Mouse (Mus musculus) liver, embryonic 16.5 days (tissue): ENCODE measurements around the gene Kif22. TPM values are rescaled to one million over a fixed set of nuclear protein-coding genes. Genes with fewer than 3 reads are reported as not detected.

Source experiments
- ATAC-seq: fragments of 200-750 bp; cut with Nextera tagmentation; 2 replicates; pipeline ENCODE4 v1.8.0; 2017; ENCODE audit warnings: low read depth, mild to moderate bottlenecking, moderate number of reproducible peaks, moderate library complexity
- H3K27ac ChIP-seq: fragments of 300-500 bp; sonication (generic); 2 replicates; pipeline ENCODE4 v1.5.1; 2014; ENCODE audit warnings: mild to moderate bottlenecking, low read length
- H3K27me3 ChIP-seq: fragments of 300-500 bp; sonication (generic); 2 replicates; pipeline ENCODE4 v1.6.1; 2014; ENCODE audit warnings: low read depth, low read length, mixed read lengths; ENCODE audit not compliant: control insufficient read depth, insufficient read depth
- H3K36me3 ChIP-seq: fragments of 300-500 bp; sonication (generic); 2 replicates; pipeline ENCODE4 v1.6.1; 2014; ENCODE audit warnings: mild to moderate bottlenecking; ENCODE audit not compliant: control insufficient read depth, insufficient read depth
- H3K4me1 ChIP-seq: fragments of 300-500 bp; sonication (generic); 2 replicates; pipeline ENCODE4 v1.6.1; 2014; ENCODE audit warnings: low read depth, low read length, mixed read lengths; ENCODE audit not compliant: control insufficient read depth
- H3K4me2 ChIP-seq: fragments of 300-500 bp; sonication (generic); 2 replicates; pipeline ENCODE4 v1.6.1; 2014; ENCODE audit warnings: low read depth, low read length, mixed read lengths
- H3K4me3 ChIP-seq: fragments of 300-500 bp; sonication (generic); 2 replicates; pipeline ENCODE4 v1.5.1; 2014; ENCODE audit warnings: low read depth, mild to moderate bottlenecking, low read length
- H3K9ac ChIP-seq: fragments of 300-500 bp; sonication (generic); 2 replicates; pipeline ENCODE4 v1.6.1; 2014; ENCODE audit warnings: low read depth, low read length
- H3K9me3 ChIP-seq: fragments of 300-500 bp; sonication (generic); replicated peaks from 2 replicates; pipeline ENCODE4 v1.6.1; 2016; ENCODE audit warnings: low read length; ENCODE audit not compliant: control insufficient read depth
- WGBS: fragments of 180-500 bp; shearing (Covaris S2); extraction: QIAGEN DNeasy Blood & Tissue Kit; methylation state at CpG from one replicate; pipeline ENCODE4 v1.1.7; 2014; ENCODE audit not compliant: insufficient replicate concordance; 5-methylcytosine and 5-hydroxymethylcytosine counted together
- polyA plus RNA-seq: library from polyadenylated mRNA; unstranded; fragments of >200 nt; fragmentation: Nextera tagmentation; extraction: Ambion mirVana; gene quantifications from 2 replicates; pipeline ENCODE4 v1.2.1, GENCODE M21; 2015

Gene Kif22
- polyA plus RNA-seq, 1 experiment from 2014 or later, result 103 TPM

- peaks cover 49% of the 10 kb centered on the region for H3K36me3 ChIP-seq
- no peak for ATAC-seq
- H3K4me2 ChIP-seq, result peak overlapping the region; percentile 97
- H3K9ac ChIP-seq, result peak overlapping the region; percentile 98
- 0% methylated on average over 49 of the region's 65 CpGs for WGBS
- H3K9me3 ChIP-seq, result no peaks in the 10 kb centered on the region
- H3K27ac ChIP-seq, result peak overlapping the region; percentile 97
- H3K27me3 ChIP-seq, result no peaks in the 10 kb centered on the region
- peak overlapping the region; percentile 92 for H3K4me3 ChIP-seq
- peaks cover 58% of the 10 kb centered on the region for H3K4me1 ChIP-seq
Observed at GRCm38 (mm10) chr7:127025556-127026160, 16.6 kb downstream of the Kif22 start.

- no peaks in the 10 kb centered on the region for H3K9me3 ChIP-seq
- peak overlapping the region; percentile 92 for H3K4me3 ChIP-seq
- H3K4me2 ChIP-seq, result peak overlapping the region; percentile 97
- H3K27ac ChIP-seq, result peak overlapping the region; percentile 97
- peak overlapping the region; percentile 98 for H3K9ac ChIP-seq
- no peaks in the 10 kb centered on the region for H3K27me3 ChIP-seq
- H3K4me1 ChIP-seq, result peaks cover 56% of the 10 kb centered on the region
- under 1% methylated on average over 30 of the region's 30 CpGs for WGBS
- peaks cover 42% of the 10 kb centered on the region for H3K36me3 ChIP-seq
- ATAC-seq, result peak; percentile 20
Observed at GRCm38 (mm10) chr7:127024755-127025555, 17.3 kb downstream of the Kif22 start.

GRCm38 (mm10) chr7:127023896-127024690, 18.2 kb downstream of the Kif22 start:
- peaks cover 33% of the 10 kb centered on the region for H3K36me3 ChIP-seq
- no peaks in the 10 kb centered on the region for H3K27me3 ChIP-seq
- peak overlapping the region; percentile 98 for H3K9ac ChIP-seq
- peak overlapping the region; percentile 92 for H3K4me3 ChIP-seq
- WGBS, result 13% methylated on average over 19 of the region's 19 CpGs
- peaks cover 56% of the 10 kb centered on the region for H3K4me1 ChIP-seq
- H3K27ac ChIP-seq, result peak overlapping the region; percentile 97
- ATAC-seq, result no peak
- H3K4me2 ChIP-seq, result peak overlapping the region; percentile 97
- no peaks in the 10 kb centered on the region for H3K9me3 ChIP-seq

- no peak overlapping the region for H3K27ac ChIP-seq
Observed at GRCm38 (mm10) chr7:127023272-127023691, 19.0 kb downstream of the Kif22 start.

GRCm38 (mm10) chr7:127022528-127023271, 19.6 kb downstream of the Kif22 start:
- 90% methylated on average over 7 of the region's 7 CpGs for WGBS
- Histone ChIP-seq H3K9ac (no peak overlapping the region), H3K4me3 (no peak overlapping the region; the same call in 1 of the 2 replicates), H3K4me1 (peaks cover 54% of the 10 kb centered on the region), H3K36me3 (peaks cover 19% of the 10 kb centered on the region), H3K27me3 (no peaks in the 10 kb centered on the region), H3K27ac (0 out of 2 replicates have a peak overlapping the region, but pooled peaks have one; percentile 1), H3K9me3 (no peaks in the 10 kb centered on the region), H3K4me2 (no peak overlapping the region)
- ATAC-seq, result no peak

More at GRCm38 (mm10) chr7:127023272-127023691, 19.0 kb downstream of the Kif22 start:
- H3K4me3 ChIP-seq, result peak overlapping the region; percentile 28
- WGBS, result 86% methylated on average over 13 of the region's 13 CpGs
- no peaks in the 10 kb centered on the region for H3K9me3 ChIP-seq
- peaks cover 25% of the 10 kb centered on the region for H3K36me3 ChIP-seq
- peaks cover 54% of the 10 kb centered on the region for H3K4me1 ChIP-seq
- H3K27me3 ChIP-seq, result no peaks in the 10 kb centered on the region
- H3K9ac ChIP-seq, result peak overlapping the region; percentile 26; the same call in 1 of the 2 replicates
- peak overlapping the region; percentile 97 for H3K4me2 ChIP-seq
- no peak for ATAC-seq

- no peak overlapping the region for H3K4me3 ChIP-seq
- H3K9ac ChIP-seq, result peak overlapping the region; percentile 50; the same call in 1 of the 2 replicates
- 38% methylated on average over 5 of the region's 5 CpGs for WGBS
- H3K4me1 ChIP-seq, result peaks cover 54% of the 10 kb centered on the region
- H3K4me2 ChIP-seq, result peak overlapping the region; percentile 66
- H3K27ac ChIP-seq, result no peak overlapping the region
- ATAC-seq, result no peak
- H3K9me3 ChIP-seq, result no peaks in the 10 kb centered on the region
- H3K27me3 ChIP-seq, result no peaks in the 10 kb centered on the region
- peaks cover 19% of the 10 kb centered on the region for H3K36me3 ChIP-seq
Observed at GRCm38 (mm10) chr7:127021563-127022527, 20.4 kb downstream of the Kif22 start.

- Histone ChIP-seq H3K27ac (no peak within 1 kb of the TSS), H3K27me3 (no peaks in the 10 kb centered on the region), H3K36me3 (peaks cover 19% of the 10 kb centered on the region), H3K4me2 (peak within 1 kb of the TSS; percentile 66), H3K4me1 (peaks cover 56% of the 10 kb centered on the region), H3K9me3 (no peaks in the 10 kb centered on the region), H3K4me3 (peak within 1 kb of the TSS; percentile 36), H3K9ac (peak within 1 kb of the TSS; percentile 50)
- WGBS, result 3% methylated on average over 35 of the region's 37 CpGs
- ATAC-seq, result no peak
Observed at GRCm38 (mm10) chr7:127020901-127021562, 21.2 kb downstream of the Kif22 start, which contains the start of the genes Gm42742 and Prrt2. Gene Gm42742 (minus strand): TSS chr7:127021097. Gene Prrt2 (minus strand): TSS chr7:127021211.
